Mouse (Mus musculus): ENCODE results near the gene Znhit6. TPM values are rescaled to one million over a fixed set of nuclear protein-coding genes. Genes with fewer than 3 reads are reported as not detected.

Gene Znhit6
- polyA plus RNA-seq, 1 experiment = 0.43 TPM

- Histone ChIP-seq H3K4me3 (replicated peaks) (no peak overlapping the region), H3K27me3 (ENCODE audit: control insufficient read depth) (no peaks in the 10 kb centered on the region), H3K36me3 (ENCODE audit: control insufficient read depth) (peaks cover 17% of the 10 kb centered on the region), H3K4me1 (ENCODE audit: control insufficient read depth) (peaks cover 31% of the 10 kb centered on the region), H3K9me3 (ENCODE audit: control insufficient read depth, low read length) (no peaks in the 10 kb centered on the region)
- TF ChIP-seq GATA1 (IDR thresholded peaks at IDR 0.05; ENCODE audit: low read length) = no peak
- no peak for TF ChIP-seq TAL1 (IDR thresholded peaks at IDR 0.05; ENCODE audit: low read length)
Measured at GRCm38 (mm10) chr3:145575340-145575739, 665 bp upstream of the Znhit6 start.

- Histone ChIP-seq H3K36me3 (ENCODE audit: control insufficient read depth) (peaks cover 25% of the 10 kb centered on the region), H3K4me1 (ENCODE audit: control insufficient read depth) (peaks cover 31% of the 10 kb centered on the region), H3K9me3 (ENCODE audit: control insufficient read depth, low read length) (no peaks in the 10 kb centered on the region), H3K4me3 (replicated peaks) (peak overlapping the region; percentile 74), H3K27me3 (ENCODE audit: control insufficient read depth) (no peaks in the 10 kb centered on the region)
- TF ChIP-seq GATA1 (IDR thresholded peaks at IDR 0.05; ENCODE audit: low read length) (no peak), TAL1 (IDR thresholded peaks at IDR 0.05; ENCODE audit: low read length) (no peak)
Measured at GRCm38 (mm10) chr3:145576482-145576822, 447 bp downstream of the Znhit6 start.

- H3K4me3 ChIP-seq (replicated peaks) = peak overlapping the region; percentile 74
- H3K27me3 ChIP-seq (ENCODE audit: control insufficient read depth) = no peaks in the 10 kb centered on the region
- H3K9me3 ChIP-seq (ENCODE audit: control insufficient read depth, low read length) = no peaks in the 10 kb centered on the region
- peaks cover 31% of the 10 kb centered on the region for H3K4me1 ChIP-seq (ENCODE audit: control insufficient read depth)
- peaks cover 25% of the 10 kb centered on the region for H3K36me3 ChIP-seq (ENCODE audit: control insufficient read depth)
- no peak for TF ChIP-seq GATA1 (IDR thresholded peaks at IDR 0.05; ENCODE audit: low read length)
- TF ChIP-seq TAL1 (IDR thresholded peaks at IDR 0.05; ENCODE audit: low read length) = no peak
Measured at GRCm38 (mm10) chr3:145576876-145577275, 871 bp downstream of the Znhit6 start.

- no peaks in the 10 kb centered on the region for H3K9me3 ChIP-seq (ENCODE audit: control insufficient read depth, low read length)
- no peak overlapping the region for H3K4me3 ChIP-seq (replicated peaks)
- H3K4me1 ChIP-seq (ENCODE audit: control insufficient read depth) = peaks cover 2% of the 10 kb centered on the region
- no peaks in the 10 kb centered on the region for H3K27me3 ChIP-seq (ENCODE audit: control insufficient read depth)
- H3K36me3 ChIP-seq (ENCODE audit: control insufficient read depth) = peaks cover 63% of the 10 kb centered on the region
- TF ChIP-seq TAL1 (IDR thresholded peaks at IDR 0.05; ENCODE audit: low read length) (no peak), GATA1 (IDR thresholded peaks at IDR 0.05; ENCODE audit: low read length) (no peak)
Measured at GRCm38 (mm10) chr3:145583043-145583442, 7.0 kb downstream of the Znhit6 start.

- no peak overlapping the region for H3K4me3 ChIP-seq (replicated peaks)
- no peak for TF ChIP-seq TAL1 (IDR thresholded peaks at IDR 0.05; ENCODE audit: low read length)
- no peak for TF ChIP-seq GATA1 (IDR thresholded peaks at IDR 0.05; ENCODE audit: low read length)
- H3K36me3 ChIP-seq (ENCODE audit: control insufficient read depth) = peaks cover 58% of the 10 kb centered on the region
- no peaks in the 10 kb centered on the region for H3K27me3 ChIP-seq (ENCODE audit: control insufficient read depth)
- H3K4me1 ChIP-seq (ENCODE audit: control insufficient read depth) = no peaks in the 10 kb centered on the region; the same call in 1 of the 2 replicates
- H3K9me3 ChIP-seq (ENCODE audit: control insufficient read depth, low read length) = no peaks in the 10 kb centered on the region
Measured at GRCm38 (mm10) chr3:145583522-145584200, 7.7 kb downstream of the Znhit6 start.

- peaks cover 31% of the 10 kb centered on the region for H3K4me1 ChIP-seq (ENCODE audit: control insufficient read depth)
- TF ChIP-seq TAL1 (IDR thresholded peaks at IDR 0.05; ENCODE audit: low read length) (no peak), GATA1 (IDR thresholded peaks at IDR 0.05; ENCODE audit: low read length) (peak; percentile 49)
- H3K27me3 ChIP-seq (ENCODE audit: control insufficient read depth) = no peaks in the 10 kb centered on the region
- peaks cover 54% of the 10 kb centered on the region for H3K36me3 ChIP-seq (ENCODE audit: control insufficient read depth)
- H3K4me3 ChIP-seq (replicated peaks) = peak overlapping the region; percentile 54
- no peaks in the 10 kb centered on the region for H3K9me3 ChIP-seq (ENCODE audit: control insufficient read depth, low read length)
Measured at GRCm38 (mm10) chr3:145590562-145590961, 14.6 kb downstream of the Znhit6 start.

- Histone ChIP-seq H3K9me3 (ENCODE audit: control insufficient read depth, low read length) (no peaks in the 10 kb centered on the region), H3K36me3 (ENCODE audit: control insufficient read depth) (peaks cover 44% of the 10 kb centered on the region), H3K4me1 (ENCODE audit: control insufficient read depth) (peaks cover 31% of the 10 kb centered on the region), H3K4me3 (replicated peaks) (peak overlapping the region; percentile 18), H3K27me3 (ENCODE audit: control insufficient read depth) (no peaks in the 10 kb centered on the region)
- TF ChIP-seq TAL1 (IDR thresholded peaks at IDR 0.05; ENCODE audit: low read length) (no peak), GATA1 (IDR thresholded peaks at IDR 0.05; ENCODE audit: low read length) (no peak)
Measured at GRCm38 (mm10) chr3:145591841-145592542, 16.0 kb downstream of the Znhit6 start.

GRCm38 (mm10) chr3:145595354-145595753 lies 19.3 kb downstream of the Znhit6 start:
- Histone ChIP-seq H3K4me1 (ENCODE audit: control insufficient read depth) (peaks cover 23% of the 10 kb centered on the region), H3K27me3 (ENCODE audit: control insufficient read depth) (no peaks in the 10 kb centered on the region), H3K36me3 (ENCODE audit: control insufficient read depth) (peaks cover 59% of the 10 kb centered on the region), H3K4me3 (replicated peaks) (no peak overlapping the region), H3K9me3 (ENCODE audit: control insufficient read depth, low read length) (no peaks in the 10 kb centered on the region)
- TF ChIP-seq TAL1 (IDR thresholded peaks at IDR 0.05; ENCODE audit: low read length) (no peak), GATA1 (IDR thresholded peaks at IDR 0.05; ENCODE audit: low read length) (no peak)

- Histone ChIP-seq H3K36me3 (ENCODE audit: control insufficient read depth) (peaks cover 67% of the 10 kb centered on the region), H3K9me3 (ENCODE audit: control insufficient read depth, low read length) (no peaks in the 10 kb centered on the region), H3K4me1 (ENCODE audit: control insufficient read depth) (no peaks in the 10 kb centered on the region), H3K27me3 (ENCODE audit: control insufficient read depth) (no peaks in the 10 kb centered on the region), H3K4me3 (replicated peaks) (no peak overlapping the region)
- TF ChIP-seq GATA1 (IDR thresholded peaks at IDR 0.05; ENCODE audit: low read length) = no peak
- no peak for TF ChIP-seq TAL1 (IDR thresholded peaks at IDR 0.05; ENCODE audit: low read length)
Measured at GRCm38 (mm10) chr3:145599059-145599458, 23.1 kb downstream of the Znhit6 start.
